Mouse (Mus musculus) lung, adult 18-20 months (tissue): ENCODE data around the gene Schip1.

ENCODE experiments used
- DNase-seq, 2 experiments: peaks; one replicate each; pipeline ENCODE4 v3.0.0; 2022; ENCODE audit warnings: mixed read lengths in 2 of 2

Schip1 gene

GRCm38 (mm10) chr3:68271881-68272280 lies 207.3 kb downstream of the Schip1 start:
- no peak for DNase-seq

- peak in 1 of 2 experiments; percentile 8 for DNase-seq
Measured at GRCm38 (mm10) chr3:68282844-68283594, 218.4 kb downstream of the Schip1 start.

DNA sequence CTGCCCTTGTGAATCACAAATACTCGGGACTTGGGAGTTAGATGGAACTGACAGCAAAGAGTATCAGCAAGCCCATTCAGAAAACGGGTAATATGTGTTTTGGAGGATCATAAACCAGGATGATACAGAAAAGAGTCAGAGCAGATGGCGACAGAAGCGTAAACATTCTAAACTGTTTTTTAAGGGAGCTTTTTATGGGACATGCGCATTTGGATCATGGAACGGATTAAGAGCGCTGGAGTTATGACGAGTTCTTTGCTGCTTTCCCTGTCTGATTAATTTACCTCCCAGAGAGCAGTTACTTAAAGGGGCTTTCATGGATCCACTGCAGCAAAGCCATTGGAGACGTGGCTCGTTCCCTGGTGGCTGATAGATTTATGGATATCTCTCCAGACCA lies 219.0 kb downstream of the Schip1 start:
- no peak for DNase-seq

DNA sequence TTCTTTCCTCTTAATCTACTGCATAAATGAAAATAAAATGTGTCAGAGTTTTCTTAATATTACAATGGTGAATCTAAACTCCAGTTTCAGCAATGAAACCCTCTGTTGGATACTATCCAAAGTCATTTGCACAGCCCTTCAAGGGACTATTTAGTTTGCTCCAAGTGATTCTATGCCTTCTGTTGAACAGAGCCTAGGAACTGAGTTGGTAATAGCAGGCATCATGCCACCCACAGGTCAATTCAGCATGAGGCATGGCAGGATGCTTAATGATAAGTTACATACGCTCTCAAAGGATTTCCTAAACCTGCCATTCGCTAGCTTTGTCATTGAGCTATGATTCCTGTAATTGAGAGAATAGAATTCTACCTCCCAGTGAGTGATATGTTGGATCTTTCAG lies 219.9 kb downstream of the Schip1 start:
- DNase-seq, result no peak

- DNase-seq, result no peak
Measured at GRCm38 (mm10) chr3:68296752-68297151, 232.2 kb downstream of the Schip1 start.

GRCm38 (mm10) chr3:68305647-68306046 lies 241.0 kb downstream of the Schip1 start:
- peak in 1 of 2 experiments; percentile 2 for DNase-seq

GRCm38 (mm10) chr3:68306726-68307125 lies 242.1 kb downstream of the Schip1 start:
- DNase-seq, result no peak

GRCm38 (mm10) chr3:68325575-68325974 lies 261.0 kb downstream of the Schip1 start:
- peak; percentile 17 to 24 for DNase-seq

GRCm38 (mm10) chr3:68332515-68332914 lies 267.9 kb downstream of the Schip1 start:
- no peak for DNase-seq

DNA sequence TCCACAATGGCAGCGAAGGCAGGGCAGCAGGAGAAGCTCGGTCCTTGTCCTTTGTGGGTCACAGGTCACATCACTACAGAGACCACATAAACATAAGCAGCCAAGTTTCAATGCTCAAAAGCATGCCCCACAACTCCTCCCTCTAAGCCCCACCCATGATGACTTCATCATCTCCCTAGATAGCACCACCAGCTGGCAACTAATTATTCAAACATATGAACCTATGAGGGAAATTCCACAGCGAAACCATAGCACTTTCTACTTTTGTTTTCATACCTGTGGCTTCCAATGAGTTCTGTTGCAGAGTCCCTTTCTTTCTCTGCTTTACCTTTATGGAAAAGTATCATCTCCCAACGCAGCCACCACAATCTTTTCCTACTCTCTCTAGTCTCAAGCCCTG lies 270.9 kb downstream of the Schip1 start:
- DNase-seq, result no peak

DNA sequence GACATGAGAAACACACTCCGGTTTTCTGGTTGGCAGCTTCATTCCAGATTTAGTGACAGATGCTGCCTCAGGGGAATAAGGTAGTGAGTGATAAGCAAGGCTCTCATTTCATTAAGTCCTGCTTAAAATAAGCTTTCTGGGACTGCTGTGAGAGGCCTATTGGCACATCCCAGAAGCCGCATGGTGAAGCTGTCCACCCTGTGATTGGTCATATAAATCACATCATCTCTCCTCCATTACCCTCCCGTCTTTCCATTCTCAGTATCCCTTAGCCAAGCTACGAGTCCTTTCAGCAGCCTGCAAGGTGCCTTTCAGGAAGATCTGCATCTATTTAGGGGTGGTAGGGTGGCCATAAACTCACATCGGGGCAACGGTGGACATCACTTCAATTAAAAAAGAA lies 286.0 kb downstream of the Schip1 start:
- DNase-seq, result no peak

GRCm38 (mm10) chr3:68351461-68351860 lies 286.9 kb downstream of the Schip1 start:
- DNase-seq, result no peak

DNA sequence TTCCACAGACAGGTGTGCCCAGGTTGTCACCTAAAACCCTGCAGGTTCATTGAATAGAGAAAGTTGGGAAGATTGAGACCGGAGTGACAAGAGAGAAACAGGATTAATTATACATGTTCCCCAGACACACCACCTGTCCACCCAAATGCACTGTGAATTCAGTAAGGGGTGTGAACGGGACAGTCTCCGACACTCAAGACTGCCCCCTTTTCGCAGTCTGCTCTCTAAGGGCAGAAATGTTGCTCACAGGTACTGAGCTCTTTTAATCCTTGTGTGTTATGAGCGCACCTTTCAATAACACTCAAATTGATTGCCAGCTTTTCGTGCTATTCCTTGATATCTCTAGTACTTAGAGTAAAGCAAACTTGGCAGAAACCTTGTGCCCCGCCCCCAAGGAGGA lies 288.4 kb downstream of the Schip1 start:
- DNase-seq, result no peak

DNA sequence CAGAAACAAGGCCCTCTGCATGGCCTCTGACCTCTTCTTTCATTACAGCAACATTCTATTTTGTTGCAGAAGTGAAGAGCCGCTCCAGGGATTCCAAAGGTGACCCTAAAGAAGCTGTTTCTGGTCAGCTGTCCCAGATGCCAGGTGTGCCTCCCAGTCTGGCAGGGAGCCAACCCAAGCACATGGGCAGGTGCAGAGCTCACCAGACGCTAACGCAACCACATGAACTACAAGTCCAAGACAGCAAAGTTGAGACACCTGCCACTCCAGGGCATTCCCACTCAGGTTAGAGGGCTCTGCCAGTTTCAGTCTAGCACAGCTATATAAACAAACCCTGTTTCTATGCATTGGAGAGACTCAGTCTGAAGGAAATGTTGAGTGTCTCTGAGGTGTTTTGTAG lies 288.9 kb downstream of the Schip1 start:
- DNase-seq, result peak; percentile 14 to 47

DNA sequence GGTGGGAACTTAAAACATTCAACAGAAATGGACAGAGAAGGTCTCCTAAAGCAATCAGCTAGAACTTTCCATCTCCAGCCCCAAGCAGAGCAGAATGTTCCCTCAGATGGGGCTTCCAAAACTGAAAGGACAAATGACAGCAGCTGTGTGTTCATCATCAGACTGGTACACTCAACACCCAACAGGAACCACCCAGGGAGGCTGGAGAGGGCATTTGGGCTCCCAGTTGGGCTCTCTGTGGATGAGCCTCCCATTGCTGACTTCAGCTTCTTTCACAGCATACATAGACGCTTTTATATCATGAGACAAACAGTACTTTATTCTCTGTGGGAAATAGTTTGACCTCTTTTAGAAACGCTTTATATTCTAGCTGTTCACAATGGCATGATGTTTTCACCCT lies 291.9 kb downstream of the Schip1 start:
- DNase-seq, result no peak

- DNase-seq, result no peak
Measured at GRCm38 (mm10) chr3:68368029-68368428, 303.4 kb downstream of the Schip1 start.

- DNase-seq, result no peak
Measured at GRCm38 (mm10) chr3:68372925-68373324, 308.3 kb downstream of the Schip1 start.

GRCm38 (mm10) chr3:68375100-68375508 lies 310.5 kb downstream of the Schip1 start:
- DNase-seq, result no peak

GRCm38 (mm10) chr3:68377452-68378198 lies 313.0 kb downstream of the Schip1 start:
- DNase-seq, result no peak

GRCm38 (mm10) chr3:68378799-68379198 lies 314.2 kb downstream of the Schip1 start:
- DNase-seq, result no peak

GRCm38 (mm10) chr3:68379242-68379641 lies 314.6 kb downstream of the Schip1 start:
- DNase-seq, result no peak

GRCm38 (mm10) chr3:68383672-68384071 lies 319.1 kb downstream of the Schip1 start:
- no peak for DNase-seq

DNA sequence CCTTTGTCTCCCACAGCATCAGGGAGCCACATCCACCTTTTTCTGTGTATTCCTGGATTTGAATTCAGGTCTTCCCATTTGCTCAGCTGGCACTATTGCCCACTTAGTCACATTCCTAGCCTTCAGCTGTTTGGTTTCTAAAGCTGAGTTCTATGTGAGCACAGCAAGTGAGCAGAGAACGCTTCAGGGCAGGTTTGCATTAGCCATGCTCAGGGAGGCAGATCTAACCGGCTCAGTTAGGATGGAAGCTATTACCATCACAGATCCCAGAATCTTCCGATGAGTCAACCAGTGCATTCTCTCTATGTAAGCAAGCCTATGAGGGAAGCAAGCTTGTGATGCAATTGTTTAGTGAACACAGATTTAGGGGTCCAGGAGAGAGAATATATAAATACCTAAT lies 320.9 kb downstream of the Schip1 start:
- no peak for DNase-seq

DNA sequence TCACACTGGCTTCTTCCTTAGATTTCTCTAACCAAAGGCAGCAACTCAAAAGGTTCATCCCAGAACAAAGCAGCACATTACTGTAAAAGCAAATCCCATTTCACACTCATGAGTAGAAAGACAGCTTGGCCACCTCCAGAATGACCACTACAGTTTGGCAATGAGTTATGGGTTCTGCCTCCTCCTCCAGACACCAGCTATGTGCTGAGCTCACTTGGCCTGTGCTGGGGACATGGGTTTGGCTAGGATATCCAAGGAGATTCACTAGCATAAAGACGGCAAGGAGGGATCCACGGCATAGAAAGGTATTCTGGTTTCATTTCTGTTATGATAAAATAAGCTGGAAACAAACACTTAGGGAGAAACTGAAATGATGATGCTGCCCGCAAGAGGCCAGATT lies 323.4 kb downstream of the Schip1 start:
- DNase-seq, result no peak
